Mouse (Mus musculus) cortical plate, adult 2 months (tissue): ENCODE results near the gene Igfbp7. TPM values are rescaled to one million over a fixed set of nuclear protein-coding genes. Genes with fewer than 3 reads are reported as not detected.

Experiments
- H3K27ac ChIP-seq: fragments of 200-500 bp; 2 replicates; pipeline ENCODE4 v1.5.1; 2012; ENCODE audit warnings: low read length, control low read depth, inconsistent platforms; ENCODE audit not compliant: insufficient read depth
- H3K4me1 ChIP-seq: fragments of 200-500 bp; 2 replicates; pipeline ENCODE4 v1.6.1; 2011; ENCODE audit warnings: low read length; ENCODE audit not compliant: control insufficient read depth, insufficient read depth
- H3K4me3 ChIP-seq: fragments of 200-500 bp; 2 replicates; pipeline ENCODE4 v1.5.1; 2011; ENCODE audit warnings: mild to moderate bottlenecking, low read length, control low read depth; ENCODE audit not compliant: insufficient read depth
- CTCF ChIP-seq: fragments of 200-500 bp; IDR thresholded peaks from 2 replicates; pipeline ENCODE4 v1.5.1; 2011; ENCODE audit warnings: mild to moderate bottlenecking, control low read depth, low read length; ENCODE audit not compliant: insufficient read depth; ENCODE audit errors: extremely low read depth
- POLR2A ChIP-seq: fragments of 200-500 bp; IDR thresholded peaks from 2 replicates; pipeline ENCODE4 v1.6.1; 2011; ENCODE audit warnings: mild to moderate bottlenecking, low read length, control low read depth; ENCODE audit not compliant: insufficient read depth; ENCODE audit errors: extremely low read depth
- polyA plus RNA-seq: library from polyadenylated mRNA; depleted of rRNA; stranded (reverse); fragments of >200 nt; gene quantifications from 2 replicates; pipeline ENCODE4 v1.2.3, GENCODE M21; 2012

The Igfbp7 gene
- polyA plus RNA-seq, 1 experiment = 82.1 TPM

- TF ChIP-seq CTCF = no peak
- no peak for TF ChIP-seq POLR2A
- peaks cover 2% of the 10 kb centered on the region for H3K4me1 ChIP-seq
- no peak overlapping the region for H3K27ac ChIP-seq
Observed at GRCm38 (mm10) chr5:77393990-77394618, 13.7 kb downstream of the Igfbp7 start.

GRCm38 (mm10) chr5:77393094-77393619 lies 14.7 kb downstream of the Igfbp7 start:
- TF ChIP-seq POLR2A = no peak
- TF ChIP-seq CTCF = no peak
- H3K27ac ChIP-seq = no peak overlapping the region
- no peak overlapping the region for H3K4me3 ChIP-seq
- peaks cover 2% of the 10 kb centered on the region for H3K4me1 ChIP-seq

More at GRCm38 (mm10) chr5:77393990-77394618, 13.7 kb downstream of the Igfbp7 start:
- H3K4me3 ChIP-seq = no peak overlapping the region

GRCm38 (mm10) chr5:77390272-77390671 lies 17.6 kb downstream of the Igfbp7 start:
- no peak for TF ChIP-seq CTCF
- no peak for TF ChIP-seq POLR2A
- H3K4me1 ChIP-seq = peaks cover 2% of the 10 kb centered on the region
- H3K27ac ChIP-seq = no peak overlapping the region
- no peak overlapping the region for H3K4me3 ChIP-seq

GRCm38 (mm10) chr5:77388359-77388758 lies 19.5 kb downstream of the Igfbp7 start:
- TF ChIP-seq CTCF = no peak
- no peak for TF ChIP-seq POLR2A
- no peak overlapping the region for H3K27ac ChIP-seq
- no peak overlapping the region for H3K4me3 ChIP-seq
- no peaks in the 10 kb centered on the region for H3K4me1 ChIP-seq

- no peak overlapping the region for H3K4me3 ChIP-seq
- H3K27ac ChIP-seq = no peak overlapping the region
- no peaks in the 10 kb centered on the region for H3K4me1 ChIP-seq
- no peak for TF ChIP-seq POLR2A
- no peak for TF ChIP-seq CTCF
Observed at GRCm38 (mm10) chr5:77387414-77387704, 20.5 kb downstream of the Igfbp7 start.

GRCm38 (mm10) chr5:77386596-77387413 lies 21.0 kb downstream of the Igfbp7 start:
- Histone ChIP-seq H3K4me1 (no peaks in the 10 kb centered on the region), H3K4me3 (no peak overlapping the region), H3K27ac (no peak overlapping the region)
- TF ChIP-seq POLR2A (no peak), CTCF (no peak)

GRCm38 (mm10) chr5:77385900-77386595 lies 21.8 kb downstream of the Igfbp7 start:
- no peak overlapping the region for H3K27ac ChIP-seq
- no peak overlapping the region for H3K4me3 ChIP-seq
- TF ChIP-seq POLR2A (no peak), CTCF (no peak)
- H3K4me1 ChIP-seq = no peaks in the 10 kb centered on the region

GRCm38 (mm10) chr5:77385221-77385620 lies 22.6 kb downstream of the Igfbp7 start:
- Histone ChIP-seq H3K27ac (no peak overlapping the region), H3K4me3 (no peak overlapping the region), H3K4me1 (no peaks in the 10 kb centered on the region)
- TF ChIP-seq POLR2A (no peak), CTCF (no peak)

- TF ChIP-seq POLR2A (no peak), CTCF (no peak)
- Histone ChIP-seq H3K4me1 (no peaks in the 10 kb centered on the region), H3K4me3 (no peak overlapping the region), H3K27ac (no peak overlapping the region)
Observed at GRCm38 (mm10) chr5:77384724-77385123, 23.1 kb downstream of the Igfbp7 start.
